Mouse (Mus musculus) hindbrain, embryonic 12.5 days (tissue): ENCODE results near the gene Tmem189. TPM values are rescaled to one million over a fixed set of nuclear protein-coding genes. Genes with fewer than 3 reads are reported as not detected.

Experiments
- ATAC-seq: fragments of 200-750 bp; cut with Nextera tagmentation; 2 replicates; pipeline ENCODE4 v1.8.0; 2017; ENCODE audit warnings: moderate TSS enrichment; ENCODE audit not compliant: low FRiP score
- H3K27ac ChIP-seq: fragments of 300-500 bp; sonication (generic); 2 replicates; pipeline ENCODE4 v1.5.1; 2016; ENCODE audit warnings: mild to moderate bottlenecking
- H3K27me3 ChIP-seq: fragments of 300-500 bp; sonication (generic); 2 replicates; pipeline ENCODE4 v1.6.1; 2016; ENCODE audit warnings: mild to moderate bottlenecking
- H3K36me3 ChIP-seq: fragments of 300-500 bp; sonication (generic); 2 replicates; pipeline ENCODE4 v1.6.1; 2016; ENCODE audit warnings: mild to moderate bottlenecking
- H3K4me1 ChIP-seq: fragments of 300-500 bp; sonication (generic); 2 replicates; pipeline ENCODE4 v1.6.1; 2016
- H3K4me2 ChIP-seq: fragments of 300-500 bp; sonication (generic); replicated peaks from 2 replicates; pipeline ENCODE4 v1.6.1; 2016; ENCODE audit warnings: mild to moderate bottlenecking
- H3K4me3 ChIP-seq: fragments of 300-500 bp; sonication (generic); 2 replicates; pipeline ENCODE4 v1.5.1; 2016; ENCODE audit warnings: mild to moderate bottlenecking
- H3K9ac ChIP-seq: fragments of 300-500 bp; sonication (generic); 2 replicates; pipeline ENCODE4 v1.6.1; 2016; ENCODE audit warnings: mild to moderate bottlenecking, moderate library complexity
- H3K9me3 ChIP-seq: fragments of 300-500 bp; sonication (generic); replicated peaks from 2 replicates; pipeline ENCODE4 v1.6.1; 2016; ENCODE audit warnings: mild to moderate bottlenecking
- WGBS: fragments of 180-500 bp; shearing (Covaris S2); methylation state at CpG from one replicate; pipeline ENCODE4 v1.1.7; 2016; 5-methylcytosine and 5-hydroxymethylcytosine counted together
- polyA plus RNA-seq: library from polyadenylated mRNA; unstranded; fragments of >200 nt; fragmentation: Nextera tagmentation; extraction: Ambion mirVana; gene quantifications from 2 replicates; pipeline ENCODE4 v1.2.1, GENCODE M21; 2016

Gene Tmem189
- polyA plus RNA-seq, 1 experiment from 2014 or later, result 43.9 TPM

DNA sequence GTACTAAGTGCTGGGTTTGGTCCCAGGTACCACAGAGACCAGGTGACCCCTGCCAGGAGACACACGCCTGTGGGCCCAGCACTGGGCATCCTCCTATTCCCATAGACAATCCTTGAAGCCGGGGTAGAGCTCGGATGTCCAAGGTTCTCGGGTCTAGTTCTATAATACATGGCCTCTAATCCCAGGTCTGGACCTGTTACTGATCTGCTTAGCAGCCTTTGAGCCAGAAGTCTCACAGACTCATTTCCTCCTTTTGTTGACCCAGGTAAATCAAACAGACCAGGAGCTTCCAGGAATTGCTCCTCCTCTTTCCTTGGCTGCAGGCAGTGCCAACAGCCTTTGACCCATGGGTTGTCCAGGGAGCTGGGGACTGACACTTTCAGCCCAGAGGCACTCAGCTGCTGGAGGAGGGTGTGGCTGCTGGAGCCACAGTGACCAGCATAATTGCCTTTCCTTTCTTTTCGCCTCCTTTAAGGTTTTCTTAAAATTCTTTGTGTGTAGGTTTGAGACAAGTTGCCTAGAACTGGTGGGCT is 18.5 kb downstream of the Tmem189 start:
- 91% methylated on average over 5 of the region's 5 CpGs for WGBS
- H3K4me1 ChIP-seq, result peaks cover 9% of the 10 kb centered on the region; the same call in 1 of the 2 replicates

GRCm38 (mm10) chr2:167669398-167669797 is 20.2 kb downstream of the Tmem189 start:
- Histone ChIP-seq H3K27ac (no peak overlapping the region), H3K36me3 (no peaks in the 10 kb centered on the region), H3K4me2 (no peak overlapping the region), H3K9me3 (no peaks in the 10 kb centered on the region), H3K4me3 (no peak overlapping the region), H3K4me1 (peaks cover 9% of the 10 kb centered on the region; the same call in 1 of the 2 replicates), H3K27me3 (no peaks in the 10 kb centered on the region), H3K9ac (no peak overlapping the region)
- 80% methylated on average over 4 of the region's 4 CpGs for WGBS
- no peak for ATAC-seq

More for the DNA sequence above, 18.5 kb downstream of the Tmem189 start:
- Histone ChIP-seq H3K36me3 (no peaks in the 10 kb centered on the region), H3K27ac (peak overlapping the region; percentile 44; the same call in 1 of the 2 replicates), H3K9ac (no peak overlapping the region), H3K27me3 (no peaks in the 10 kb centered on the region), H3K9me3 (no peaks in the 10 kb centered on the region), H3K4me2 (no peak overlapping the region), H3K4me3 (no peak overlapping the region)
- no peak for ATAC-seq

DNA sequence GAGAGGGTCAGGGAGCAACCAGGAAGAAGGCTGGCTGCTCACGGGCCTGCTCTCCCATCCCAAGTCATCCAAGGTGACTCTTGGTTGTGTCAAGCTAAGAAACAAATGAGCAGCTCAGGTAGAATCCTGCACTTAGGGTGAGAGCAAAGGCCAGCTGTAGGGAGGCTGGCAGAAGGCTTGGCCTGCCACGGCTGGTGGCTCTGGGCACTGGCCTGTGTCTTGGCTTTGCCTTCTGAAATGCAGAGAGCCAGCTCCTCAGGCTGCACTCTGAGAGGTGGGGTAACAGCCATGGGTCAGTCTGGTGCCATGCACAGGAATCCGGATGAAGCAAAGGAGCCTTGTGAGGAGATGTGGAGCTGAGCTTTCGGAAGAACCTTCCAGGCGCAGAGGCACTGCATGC is 21.2 kb downstream of the Tmem189 start:
- Histone ChIP-seq H3K9me3 (no peaks in the 10 kb centered on the region), H3K27me3 (no peaks in the 10 kb centered on the region), H3K36me3 (no peaks in the 10 kb centered on the region), H3K4me3 (no peak overlapping the region), H3K27ac (no peak overlapping the region), H3K9ac (no peak overlapping the region), H3K4me2 (no peak overlapping the region), H3K4me1 (peaks cover 9% of the 10 kb centered on the region; the same call in 1 of the 2 replicates)
- 89% methylated on average over 5 of the region's 5 CpGs for WGBS
- no peak for ATAC-seq

DNA sequence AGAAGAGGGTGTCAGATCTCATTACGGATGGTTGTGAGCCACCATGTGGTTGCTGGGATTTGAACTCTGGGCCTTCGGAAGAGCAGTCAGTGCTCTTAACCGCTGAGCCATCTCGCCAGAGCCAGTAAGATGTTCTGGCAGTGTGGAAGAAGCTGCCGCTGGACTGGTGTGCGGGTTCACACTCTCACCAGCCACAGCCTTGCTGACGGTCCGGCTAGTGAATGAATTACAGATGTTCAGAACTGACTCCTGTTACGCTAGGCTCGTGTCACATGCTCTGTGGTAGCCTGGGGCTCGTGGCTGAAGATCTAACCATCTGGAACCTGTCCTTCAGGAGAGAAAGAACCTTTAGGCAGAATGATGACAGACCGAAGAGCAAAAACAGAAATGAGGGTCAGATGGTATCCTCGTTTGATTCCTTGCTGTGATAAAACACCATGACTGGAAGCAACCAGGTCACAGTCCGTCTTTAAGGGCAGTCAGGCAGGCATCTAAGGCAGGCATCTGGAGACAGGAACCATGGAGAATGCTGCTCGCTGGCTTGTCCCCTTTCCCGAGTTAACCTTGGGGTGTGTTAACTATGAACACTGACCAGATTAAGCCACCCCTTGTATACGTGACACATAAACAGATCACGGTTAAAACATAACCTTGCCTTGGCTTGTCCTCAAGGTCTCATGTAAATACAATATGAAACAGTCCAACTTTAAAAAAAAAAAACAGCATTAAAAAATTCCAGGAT is 23.5 kb downstream of the Tmem189 start:
- 81% methylated on average over 18 of the region's 18 CpGs for WGBS
- ATAC-seq, result no peak
- H3K27me3 ChIP-seq, result peaks cover 9% of the 10 kb centered on the region; the same call in 1 of the 2 replicates

DNA sequence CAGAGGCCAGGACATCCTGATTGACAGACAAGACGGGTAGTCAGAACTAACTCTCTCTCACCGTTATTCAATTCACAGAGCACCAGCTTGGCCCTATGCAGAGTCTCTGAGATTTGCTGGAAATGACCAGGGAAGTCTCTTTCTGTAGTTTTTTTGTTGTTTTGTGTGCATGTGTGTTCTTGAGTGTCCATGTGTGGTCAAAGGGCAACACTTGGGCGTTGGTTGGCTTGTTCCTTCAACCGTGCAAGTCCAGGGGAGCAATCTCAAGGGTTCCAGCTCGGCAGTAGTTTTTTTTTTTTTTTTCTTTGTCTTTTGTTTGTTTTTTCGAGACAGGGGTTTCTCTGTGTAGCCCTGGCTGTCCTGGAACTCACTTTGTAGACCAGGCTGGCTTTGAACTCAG is 26.9 kb downstream of the Tmem189 start:
- Histone ChIP-seq H3K4me2 (no peak overlapping the region; the same call in 1 of the 2 replicates), H3K9ac (no peak overlapping the region), H3K36me3 (peaks cover 6% of the 10 kb centered on the region; the same call in 1 of the 2 replicates), H3K27ac (no peak overlapping the region), H3K4me3 (no peak overlapping the region), H3K9me3 (no peaks in the 10 kb centered on the region), H3K27me3 (peaks cover 9% of the 10 kb centered on the region; the same call in 1 of the 2 replicates), H3K4me1 (peaks cover 36% of the 10 kb centered on the region)
- ATAC-seq, result no peak
- WGBS, result 48% methylated on average over 6 of the region's 6 CpGs

More for the DNA sequence above, 23.5 kb downstream of the Tmem189 start:
- no peaks in the 10 kb centered on the region for H3K36me3 ChIP-seq
- H3K9me3 ChIP-seq, result no peaks in the 10 kb centered on the region
- peaks cover 8% of the 10 kb centered on the region for H3K4me1 ChIP-seq
- no peak overlapping the region for H3K4me3 ChIP-seq
- H3K27ac ChIP-seq, result no peak overlapping the region
- no peak overlapping the region for H3K9ac ChIP-seq
- H3K4me2 ChIP-seq, result no peak overlapping the region

DNA sequence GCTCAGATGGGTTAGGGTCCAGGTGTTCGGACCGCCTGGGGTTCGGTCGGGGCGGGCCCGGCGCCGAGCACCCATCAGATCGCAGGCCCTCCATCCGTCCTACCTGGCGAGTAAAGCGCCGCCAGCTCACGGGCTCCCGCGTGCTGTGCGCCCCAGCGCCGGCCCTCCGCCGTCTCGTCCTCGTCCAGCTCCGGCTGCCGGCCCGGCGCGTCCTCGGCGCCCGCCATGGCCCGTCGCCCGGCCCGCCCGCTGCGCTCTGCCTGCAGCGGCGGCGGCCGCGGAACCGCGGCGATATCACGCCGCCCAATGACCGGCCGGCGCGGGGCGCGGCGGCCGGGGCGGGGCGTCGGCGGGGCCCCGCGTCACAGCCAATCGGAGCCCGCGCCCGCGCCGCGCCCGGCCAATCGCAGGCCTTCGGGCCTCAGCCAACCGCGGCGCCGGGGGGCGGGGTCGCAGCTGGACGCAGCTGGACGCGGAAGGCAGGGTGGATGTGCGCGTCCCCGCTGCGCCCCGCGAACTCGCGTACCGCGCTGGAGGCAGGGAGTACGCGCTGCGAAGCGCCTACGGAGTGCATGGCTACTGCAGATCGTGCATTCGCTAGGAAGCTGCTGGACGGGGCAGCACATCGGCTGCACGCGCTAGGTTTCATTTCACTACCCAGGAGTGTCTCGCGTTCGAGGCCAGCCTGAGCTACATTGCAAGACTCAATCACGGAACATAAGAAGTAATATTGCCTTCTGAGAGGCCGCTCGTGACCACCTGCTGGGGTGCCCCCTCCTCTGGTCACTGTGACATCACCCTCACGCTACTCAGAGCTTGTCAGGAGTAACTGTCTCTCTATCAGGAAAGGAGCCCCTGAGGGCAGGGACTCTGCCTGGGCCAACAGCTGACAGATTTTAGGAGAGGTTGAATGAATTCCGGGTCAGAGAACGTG is 28.1 kb downstream of the Tmem189 start, which contains the start of gene Gm20431:
Gm20431 (minus strand) TSS at position 227 of the 934 bp plus-strand sequence.
- no peaks in the 10 kb centered on the region for H3K9me3 ChIP-seq
- peak within 1 kb of the TSS; percentile 76 for H3K4me3 ChIP-seq
- H3K4me2 ChIP-seq, result peak within 1 kb of the TSS; percentile 96
- H3K27me3 ChIP-seq, result peaks cover 9% of the 10 kb centered on the region; the same call in 1 of the 2 replicates
- ATAC-seq, result peak; percentile 94
- H3K9ac ChIP-seq, result peak within 1 kb of the TSS; percentile 91
- under 1% methylated on average over 99 of the region's 110 CpGs for WGBS
- peaks cover 7% of the 10 kb centered on the region; the same call in 1 of the 2 replicates for H3K36me3 ChIP-seq
- H3K27ac ChIP-seq, result peak within 1 kb of the TSS; percentile 70
- peaks cover 40% of the 10 kb centered on the region for H3K4me1 ChIP-seq

DNA sequence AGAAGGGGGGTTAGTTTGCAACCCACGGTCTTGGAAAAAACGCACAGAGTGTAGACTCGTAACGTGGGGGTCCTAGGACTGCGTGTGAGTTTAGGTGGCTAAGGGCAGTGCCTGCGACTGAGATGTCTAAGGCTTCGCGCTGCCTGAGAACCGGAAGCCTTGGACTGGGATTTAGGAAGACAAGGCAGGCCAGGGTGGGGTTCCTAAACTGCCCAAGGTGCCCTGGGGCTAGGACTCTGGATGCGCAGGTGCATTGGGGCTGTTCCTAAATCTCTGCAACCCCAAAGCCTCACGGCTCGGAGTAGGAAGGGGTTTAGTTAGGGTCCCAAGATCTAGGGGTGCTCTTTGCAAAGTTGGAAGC is 29.0 kb downstream of the Tmem189 start:
- peak overlapping the region; percentile 76 for H3K4me3 ChIP-seq
- ATAC-seq, result peak; percentile 14; the same call in 1 of the 2 replicates
- WGBS, result 2% methylated on average over 12 of the region's 12 CpGs

GRCm38 (mm10) chr2:167659847-167660610 is 29.6 kb downstream of the Tmem189 start:
- H3K27ac ChIP-seq, result peak overlapping the region; percentile 26; the same call in 1 of the 2 replicates
- peak overlapping the region; percentile 76 for H3K4me3 ChIP-seq
- H3K4me2 ChIP-seq, result peak overlapping the region; percentile 96
- peaks cover 9% of the 10 kb centered on the region; the same call in 1 of the 2 replicates for H3K27me3 ChIP-seq
- H3K9me3 ChIP-seq, result no peaks in the 10 kb centered on the region
- peaks cover 40% of the 10 kb centered on the region for H3K4me1 ChIP-seq
- 18% methylated on average over 13 of the region's 13 CpGs for WGBS
- H3K9ac ChIP-seq, result peak overlapping the region; percentile 91
- no peak for ATAC-seq
- peaks cover 7% of the 10 kb centered on the region; the same call in 1 of the 2 replicates for H3K36me3 ChIP-seq

More for the DNA sequence above, 29.0 kb downstream of the Tmem189 start:
- Histone ChIP-seq H3K4me1 (peaks cover 40% of the 10 kb centered on the region), H3K9me3 (no peaks in the 10 kb centered on the region), H3K9ac (peak overlapping the region; percentile 91), H3K27me3 (peaks cover 9% of the 10 kb centered on the region; the same call in 1 of the 2 replicates), H3K27ac (peak overlapping the region; percentile 40), H3K4me2 (peak overlapping the region; percentile 96), H3K36me3 (peaks cover 7% of the 10 kb centered on the region; the same call in 1 of the 2 replicates)

- Histone ChIP-seq H3K9ac (peak overlapping the region; percentile 91), H3K4me3 (peak overlapping the region; percentile 76), H3K4me1 (peaks cover 40% of the 10 kb centered on the region), H3K4me2 (peak overlapping the region; percentile 96), H3K27ac (peak overlapping the region; percentile 26; the same call in 1 of the 2 replicates), H3K9me3 (no peaks in the 10 kb centered on the region), H3K27me3 (peaks cover 9% of the 10 kb centered on the region; the same call in 1 of the 2 replicates), H3K36me3 (peaks cover 13% of the 10 kb centered on the region)
- ATAC-seq, result no peak
- WGBS, result 68% methylated on average over 10 of the region's 10 CpGs
Measured at GRCm38 (mm10) chr2:167659177-167659846, 30.3 kb downstream of the Tmem189 start.

DNA sequence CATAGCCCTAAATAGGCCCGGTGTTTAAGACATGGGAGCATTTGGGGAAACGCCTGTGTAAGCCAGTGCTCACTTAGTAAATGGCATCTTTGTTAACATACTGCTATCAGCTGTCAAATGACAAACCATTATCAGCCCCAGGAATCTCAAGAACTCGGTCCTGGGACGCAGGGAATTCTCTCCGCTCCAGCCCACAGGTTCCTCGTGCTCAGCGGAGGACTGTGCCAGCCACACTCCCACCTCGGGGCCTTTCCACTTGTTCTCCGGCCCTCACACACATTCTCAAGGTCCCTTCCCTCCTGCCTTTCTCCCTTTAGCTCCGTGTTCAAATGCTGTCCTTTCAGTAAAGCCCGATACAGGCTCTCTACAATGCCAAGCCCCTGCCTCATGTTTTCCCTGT is 30.9 kb downstream of the Tmem189 start:
- Histone ChIP-seq H3K27ac (no peak overlapping the region), H3K27me3 (peaks cover 9% of the 10 kb centered on the region; the same call in 1 of the 2 replicates), H3K4me3 (peak overlapping the region; percentile 76; the same call in 1 of the 2 replicates), H3K36me3 (peaks cover 19% of the 10 kb centered on the region), H3K9ac (no peak overlapping the region; the same call in 1 of the 2 replicates), H3K4me1 (peaks cover 40% of the 10 kb centered on the region), H3K9me3 (no peaks in the 10 kb centered on the region), H3K4me2 (0 out of 2 replicates have a peak overlapping the region, but pooled peaks have one; percentile 17)
- WGBS, result 79% methylated on average over 11 of the region's 11 CpGs
- ATAC-seq, result no peak
